Mouse (Mus musculus) adrenal gland, adult 18-20 months (tissue): ENCODE results near the gene Flnc. TPM values are rescaled to one million over a fixed set of nuclear protein-coding genes. Genes with fewer than 3 reads are reported as not detected.
A peak's percentile ranks its signal among the peaks of the same experiment; 100 is the strongest.

Experiments
- DNase-seq, 2 experiments: peaks; one replicate each; pipeline ENCODE4 v3.0.0; 2021 to 2022; ENCODE audit warnings: low spot score in 2 of 2
- microRNA-seq, 2 experiments: library from miRNA; unstranded; fragments of <30 nt; microRNA quantifications; one replicate each; pipeline ENCODE4 v1.2.0; 2021; ENCODE audit warnings: borderline number of aligned reads in 2 of 2
- total RNA-seq, 2 experiments: library from RNA; stranded (reverse); gene quantifications; 1 replicate in 1 of 2; 2 replicates in 1 of 2; pipeline ENCODE4 v1.2.3; 2021

The Flnc gene
- total RNA-seq, 2 experiments from 2014 or later = 2.6 to 4.6 TPM

GRCm38 (mm10) chr6:29473941-29474691 lies 41.1 kb downstream of the Flnc start:
- DNase-seq = peak; percentile 72 to 75

GRCm38 (mm10) chr6:29474736-29475135 lies 41.7 kb downstream of the Flnc start:
- no peak for DNase-seq

GRCm38 (mm10) chr6:29482691-29483090 lies 49.6 kb downstream of the Flnc start:
- no peak for DNase-seq

- DNase-seq = peak; percentile 57 to 74
Measured at GRCm38 (mm10) chr6:29484716-29485559, 51.9 kb downstream of the Flnc start.

GRCm38 (mm10) chr6:29485951-29486350 lies 52.9 kb downstream of the Flnc start:
- no peak for DNase-seq

- DNase-seq = peak; percentile 30 to 40
Measured at GRCm38 (mm10) chr6:29494101-29494500, 61.0 kb downstream of the Flnc start.

GRCm38 (mm10) chr6:29496270-29496669 lies 63.2 kb downstream of the Flnc start:
- no peak for DNase-seq

- no peak for DNase-seq
Measured at GRCm38 (mm10) chr6:29497791-29498190, 64.7 kb downstream of the Flnc start.

GRCm38 (mm10) chr6:29500177-29500576 lies 67.1 kb downstream of the Flnc start:
- DNase-seq = no peak

- DNase-seq = no peak
Measured at GRCm38 (mm10) chr6:29500810-29501209, 67.8 kb downstream of the Flnc start.

GRCm38 (mm10) chr6:29501599-29501998 lies 68.5 kb downstream of the Flnc start:
- DNase-seq = no peak

GRCm38 (mm10) chr6:29505493-29505892 lies 72.4 kb downstream of the Flnc start:
- no peak for DNase-seq

GRCm38 (mm10) chr6:29506834-29507233 lies 73.8 kb downstream of the Flnc start:
- DNase-seq = no peak

- no peak for DNase-seq
Measured at GRCm38 (mm10) chr6:29507447-29508309, 74.6 kb downstream of the Flnc start, which contains the start of gene Kcp. TSS of gene Kcp (minus strand) at chr6:29507952.

GRCm38 (mm10) chr6:29509086-29509485 lies 76.0 kb downstream of the Flnc start:
- DNase-seq = no peak

Small RNA genes within 50 kb of the gene (microRNA-seq; reads per million reads assigned to microRNA genes)
- gene Gm26220 (0 to 1.8 reads per million in 2 experiments), gene Gm44354 (0 reads per million in 2 experiments)

Other genes starting within 250 kb of the Flnc start
- gene Impdh1, start 216.9 kb upstream of the Flnc start, total RNA-seq = 10 to 100 TPM; 49.6 to 63.7 TPM
- gene Hilpda, start 160.8 kb upstream of the Flnc start, total RNA-seq = 1 to 10 TPM; 3.9 to 6.7 TPM
- not detected for gene Fam71f2, start 153.7 kb upstream of the Flnc start, total RNA-seq
- not detected for gene Fam71f1, start 114.1 kb upstream of the Flnc start, total RNA-seq
- 100 to 1,000 TPM; 134 to 139 TPM for gene Calu, start 85.2 kb upstream of the Flnc start, total RNA-seq
- not detected for gene Opn1sw, start 44.8 kb upstream of the Flnc start, total RNA-seq
- 1 to 10 TPM; 4.7 to 5.5 TPM for gene Ccdc136, start 36.9 kb upstream of the Flnc start, total RNA-seq
- 100 to 1,000 TPM; 231 to 238 TPM for gene Atp6v1f, start 34.5 kb downstream of the Flnc start, total RNA-seq
- under 1 TPM in 1 of 2 experiments, not detected in 1; 0.93 TPM for gene Atp6v1fnb, start 38.2 kb downstream of the Flnc start, total RNA-seq
- gene Kcp, start 74.7 kb downstream of the Flnc start, total RNA-seq = 1 to 10 TPM; 2.4 to 7.9 TPM
- gene Irf5, start 93.4 kb downstream of the Flnc start, total RNA-seq = 1 to 10 TPM; 7.3 to 8.6 TPM
- gene Tnpo3, start 176.6 kb downstream of the Flnc start, total RNA-seq = 10 to 100 TPM; 59.3 to 60.6 TPM